Mouse (Mus musculus): Measurements from ENCODE around the gene Cdc123.

Cdc123 gene

DNA sequence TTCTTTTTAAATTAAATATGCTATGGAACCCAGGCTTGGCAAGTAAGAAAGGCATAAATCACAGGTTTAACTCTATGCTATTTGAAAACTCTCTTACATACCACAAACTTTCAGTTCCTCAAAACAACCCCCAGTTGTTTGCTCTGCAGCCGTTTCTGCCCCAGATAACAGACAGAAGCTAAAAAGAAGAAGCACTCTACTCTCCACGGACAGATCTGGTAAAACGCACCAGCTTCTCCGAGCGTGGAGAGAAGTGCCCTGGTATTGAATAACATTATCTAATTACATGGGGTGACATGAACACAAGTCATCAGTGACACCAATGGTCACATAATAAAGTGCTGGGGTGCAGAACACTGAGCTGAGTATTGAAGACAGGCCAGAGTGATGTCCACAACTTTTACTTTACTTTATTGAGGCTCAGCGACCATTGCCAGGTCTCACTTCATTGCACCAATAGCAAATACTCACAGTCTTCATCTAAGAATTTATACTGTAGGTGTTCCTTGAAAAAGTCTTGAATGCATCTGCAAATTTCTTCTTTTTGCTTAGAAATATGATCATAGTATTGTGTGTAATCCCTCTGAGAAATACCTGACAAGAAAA, 40.4 kb downstream of the Cdc123 start:
- no peak for DNase-seq (ENCODE audit: low spot score)

DNA sequence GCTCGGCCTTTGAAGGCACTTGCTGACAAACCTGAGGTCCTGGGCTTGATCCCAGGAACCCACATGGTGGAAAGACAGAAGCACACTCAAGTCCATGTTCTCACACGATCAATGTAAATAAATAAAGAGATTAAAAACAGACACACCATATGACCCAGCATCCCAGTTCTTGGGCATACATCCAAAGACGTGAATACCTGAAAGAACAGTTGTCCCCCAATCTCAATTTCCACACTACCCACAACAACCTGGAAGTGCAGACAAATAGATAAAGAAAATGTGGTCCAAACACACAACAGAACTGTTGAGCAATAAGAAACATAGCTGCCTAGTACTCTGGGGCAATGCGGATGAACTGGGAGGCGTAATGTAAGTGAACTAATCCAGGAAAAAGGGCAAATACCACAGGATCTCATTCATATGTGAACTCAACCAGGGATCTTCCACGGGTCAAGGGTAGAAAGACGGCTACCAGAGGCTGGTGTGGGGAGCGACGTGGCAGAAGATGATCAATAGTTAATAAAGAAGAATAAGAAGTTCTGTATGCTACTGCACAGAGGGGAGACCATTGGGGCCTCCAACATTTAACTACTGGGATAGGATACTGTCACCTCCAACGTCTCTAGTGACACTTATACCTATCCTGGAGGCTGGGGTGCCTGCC, 42.9 kb downstream of the Cdc123 start:
- DNase-seq (ENCODE audit: low spot score) = no peak

DNA sequence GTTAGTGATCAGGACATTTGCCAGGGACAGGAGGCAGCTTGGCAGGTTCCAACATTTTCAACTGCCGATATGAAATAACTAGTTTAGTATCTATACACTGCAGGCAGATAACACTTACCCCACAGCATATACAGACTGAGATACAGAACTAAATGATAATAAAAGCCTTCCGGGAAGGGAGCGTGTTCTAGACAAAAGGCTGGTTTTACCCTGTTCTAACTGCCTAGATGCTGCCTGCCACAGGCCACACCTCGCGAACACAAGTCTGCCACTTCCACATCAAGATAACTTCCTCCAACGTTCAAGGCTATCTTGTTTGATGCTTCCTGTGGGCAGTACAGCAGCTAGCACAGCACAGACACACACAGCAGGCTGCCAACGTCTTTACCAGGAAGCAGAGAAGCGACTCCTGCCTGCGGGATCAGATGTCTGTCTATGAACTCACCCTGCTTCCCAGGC, 43.8 kb downstream of the Cdc123 start:
- no peak for DNase-seq (ENCODE audit: low spot score)

DNA sequence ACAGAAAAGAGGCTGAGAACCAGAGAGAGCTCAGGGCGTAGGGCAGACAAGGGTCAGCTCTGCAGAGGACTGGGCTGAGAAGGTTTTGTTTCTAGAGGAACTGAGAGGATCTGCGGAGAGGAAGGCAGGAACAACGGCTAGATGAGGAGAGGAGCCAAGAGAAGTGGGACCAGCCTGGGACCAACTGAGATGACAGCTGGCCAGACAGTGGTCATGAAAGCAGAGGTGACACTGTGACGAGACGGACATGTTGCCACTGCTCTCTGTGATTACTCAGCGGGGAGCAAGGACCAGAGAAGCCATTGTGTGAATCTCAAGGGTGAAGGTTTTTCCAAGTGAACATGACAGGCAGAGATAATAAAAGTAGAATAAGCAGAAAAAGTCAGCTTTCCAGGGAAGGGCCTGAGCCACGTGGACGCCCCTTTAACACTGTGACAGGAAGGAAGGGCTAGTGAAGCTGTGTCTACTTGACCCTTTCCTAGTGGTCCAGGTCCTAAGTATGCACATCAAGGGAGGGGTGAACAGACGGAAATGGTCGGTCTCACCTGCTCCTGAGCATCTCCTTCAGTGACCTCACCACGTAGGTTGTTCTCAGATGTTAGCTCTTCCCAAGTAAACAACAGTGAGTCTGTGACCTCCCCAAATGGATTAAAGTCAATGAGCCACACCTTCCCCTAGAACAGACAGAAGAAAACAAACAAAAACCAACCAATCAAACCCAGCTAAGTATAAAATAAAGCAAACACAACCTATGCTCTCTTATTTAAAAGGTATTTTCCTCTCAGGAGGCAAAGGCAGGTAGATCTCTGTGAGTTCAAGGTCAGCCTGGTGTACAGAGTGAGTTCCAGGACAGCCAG, 46.9 kb downstream of the Cdc123 start:
- DNase-seq (ENCODE audit: low spot score) = no peak

DNA sequence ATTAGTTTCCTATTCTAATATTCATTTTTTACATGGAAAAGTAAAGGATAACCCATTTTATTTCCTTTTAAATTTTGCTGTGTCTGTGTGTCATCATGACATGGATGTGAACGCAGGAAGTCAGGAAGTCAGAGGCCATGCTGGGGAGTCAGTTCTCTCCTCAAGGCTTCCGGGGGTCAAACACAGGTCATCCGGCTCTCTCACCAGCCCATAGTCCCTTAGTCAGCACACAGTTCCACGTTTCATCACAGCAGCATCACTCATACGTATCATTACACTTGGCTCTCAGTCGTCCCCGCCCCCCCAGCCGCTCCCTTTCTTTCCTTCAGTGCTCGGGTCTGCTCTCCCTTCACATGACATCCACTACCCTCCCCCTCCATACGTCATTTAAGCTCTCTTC, 51.2 kb downstream of the Cdc123 start:
- no peak for DNase-seq (ENCODE audit: low spot score)

DNA sequence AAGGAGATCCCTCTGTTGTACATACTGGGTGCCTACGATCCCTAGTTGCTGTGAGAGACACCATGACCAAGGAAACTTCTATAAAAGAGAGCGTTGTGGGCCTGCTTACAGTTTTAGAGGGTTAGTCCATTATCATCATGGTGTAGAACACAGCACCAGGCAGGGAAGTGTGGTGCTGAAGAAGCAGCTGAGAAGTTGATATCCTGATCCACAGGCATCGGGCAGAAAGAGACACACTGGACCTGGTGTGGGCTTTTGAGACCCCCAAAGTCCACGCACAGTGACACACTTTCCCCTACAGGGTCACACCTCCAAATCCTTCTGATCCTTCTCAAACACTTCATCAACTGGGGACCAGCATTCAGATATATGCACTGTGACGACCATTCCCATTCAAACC, 52.9 kb downstream of the Cdc123 start:
- DNase-seq (ENCODE audit: low spot score) = no peak

DNA sequence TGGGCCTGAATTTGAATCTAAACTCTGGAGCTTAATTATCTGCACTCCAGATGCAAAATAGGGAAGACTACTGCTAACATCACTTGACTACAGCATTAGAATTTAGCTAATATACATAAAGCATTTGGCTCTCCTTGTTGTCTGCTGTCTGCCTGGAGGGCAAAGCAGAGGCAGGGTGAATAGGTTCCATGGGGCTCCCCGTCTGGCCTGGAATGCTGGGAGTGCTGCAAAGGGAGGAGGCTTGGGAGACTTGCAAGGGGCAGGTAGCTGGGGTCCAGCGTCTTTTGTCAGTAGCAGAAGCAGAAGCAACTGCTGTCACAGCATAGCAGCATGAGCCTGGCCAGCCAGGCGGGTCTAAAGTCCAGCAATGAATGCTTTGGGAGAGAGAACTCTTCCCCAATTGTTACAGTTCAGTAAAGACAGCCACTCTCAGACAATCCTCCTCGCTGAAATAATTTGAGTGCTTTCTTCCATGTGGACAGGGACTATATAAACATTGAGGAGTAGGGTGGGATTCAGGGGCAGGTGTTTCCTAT, 55.3 kb downstream of the Cdc123 start:
- no peak for DNase-seq (ENCODE audit: low spot score)

DNA sequence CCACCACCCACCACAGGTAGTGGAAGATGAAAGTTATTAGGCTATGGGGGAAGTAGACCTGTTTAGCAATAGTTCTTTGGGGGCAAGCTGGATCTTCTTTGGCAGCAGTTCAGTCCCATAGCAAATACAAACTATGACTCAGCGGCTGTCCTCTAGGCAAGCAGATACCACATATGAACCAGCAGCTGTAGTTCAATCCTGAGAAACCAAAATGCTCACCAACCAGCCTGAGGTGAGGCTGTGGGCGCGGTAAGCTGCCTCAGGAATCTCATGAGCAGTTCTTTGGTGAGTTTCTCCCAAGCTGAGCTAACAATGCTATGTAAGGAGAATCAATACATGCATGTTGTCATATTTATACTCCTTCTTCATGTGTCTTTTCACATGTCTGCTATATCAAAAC, 57.6 kb downstream of the Cdc123 start:
- no peak for DNase-seq (ENCODE audit: low spot score)

DNA sequence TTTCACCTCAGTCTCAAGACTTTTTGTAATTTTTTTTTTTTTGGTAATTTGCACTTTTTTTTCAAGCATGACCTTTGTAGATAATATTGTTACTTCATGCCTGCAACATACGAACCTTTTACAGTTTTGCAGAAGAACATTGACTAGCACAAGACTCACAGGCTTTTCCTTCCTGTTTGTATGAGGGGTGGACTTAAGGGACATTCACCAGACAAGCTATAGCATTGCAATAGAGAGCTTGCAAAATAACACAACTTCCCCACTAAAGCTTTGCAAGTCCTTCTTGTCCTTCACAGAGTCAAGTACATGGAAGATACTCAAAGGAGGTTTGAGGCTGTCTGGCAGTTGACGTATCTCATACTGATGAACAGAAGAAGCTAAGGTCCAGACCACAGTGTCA, 72.5 kb downstream of the Cdc123 start:
- no peak for DNase-seq (ENCODE audit: low spot score)

DNA sequence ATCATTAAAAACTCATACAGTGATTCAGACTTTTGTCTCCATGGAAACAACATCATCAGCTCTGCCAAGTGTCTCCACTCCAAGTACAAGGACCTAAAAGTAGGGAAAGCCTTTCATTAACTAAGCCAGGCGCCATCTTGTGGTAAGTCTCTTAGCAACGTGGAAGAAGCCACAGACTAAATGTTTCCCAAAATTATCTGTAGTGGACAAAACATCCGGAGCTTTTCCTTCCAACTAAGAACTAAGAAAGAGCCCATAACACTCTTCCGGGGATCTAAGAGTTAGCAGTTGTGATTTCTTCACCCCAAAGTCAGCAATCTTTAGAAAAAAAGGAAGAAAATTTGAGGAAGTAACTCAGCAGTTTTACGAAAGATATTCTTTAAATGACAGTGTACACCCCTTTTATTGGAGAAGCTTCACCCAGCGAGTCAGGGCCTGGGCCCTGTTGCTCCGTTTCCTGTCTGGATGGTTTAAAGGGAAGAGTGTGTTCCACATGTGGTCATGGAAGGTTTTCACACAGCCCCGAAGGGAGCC, 74.2 kb downstream of the Cdc123 start:
- DNase-seq (ENCODE audit: low spot score) = no peak

DNA sequence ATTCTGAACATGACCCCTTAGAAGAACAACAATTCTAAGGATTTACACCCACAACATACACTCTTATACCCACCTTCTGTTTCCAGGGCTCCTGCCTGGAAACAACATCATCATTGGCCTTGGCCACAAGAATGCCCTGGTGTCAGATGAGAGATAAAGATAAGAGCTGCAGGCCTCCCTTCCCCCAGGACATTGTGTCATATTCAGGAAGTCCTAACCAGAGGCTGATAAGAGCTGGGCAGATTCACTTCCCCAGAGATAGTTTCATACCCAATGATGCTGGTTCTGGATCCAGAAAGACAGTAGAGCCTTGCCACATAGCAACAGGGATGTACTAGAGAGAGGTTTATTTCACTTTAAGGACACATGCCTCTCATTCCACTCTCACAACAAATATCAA, 75.3 kb downstream of the Cdc123 start:
- DNase-seq (ENCODE audit: low spot score) = no peak

DNA sequence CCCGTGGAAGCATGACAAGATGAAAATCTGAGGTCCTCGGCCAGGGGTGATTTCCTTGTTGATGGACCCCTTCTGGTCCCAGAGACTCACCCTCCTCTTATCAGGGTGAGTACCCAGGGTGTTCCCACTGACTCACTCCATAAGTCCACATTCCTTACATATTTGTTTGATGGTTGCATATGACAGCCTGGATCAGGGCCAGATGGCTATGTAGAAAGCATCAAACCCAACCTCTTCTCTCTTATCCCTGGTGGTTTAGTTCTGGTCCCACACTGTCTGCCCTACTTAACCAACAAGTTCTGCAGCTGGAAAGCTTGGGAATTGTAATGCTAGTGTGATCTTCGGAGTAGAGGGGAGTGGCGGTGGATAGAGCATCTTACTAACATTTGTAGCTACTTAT, 76.0 kb downstream of the Cdc123 start:
- DNase-seq (ENCODE audit: low spot score) = no peak

DNA sequence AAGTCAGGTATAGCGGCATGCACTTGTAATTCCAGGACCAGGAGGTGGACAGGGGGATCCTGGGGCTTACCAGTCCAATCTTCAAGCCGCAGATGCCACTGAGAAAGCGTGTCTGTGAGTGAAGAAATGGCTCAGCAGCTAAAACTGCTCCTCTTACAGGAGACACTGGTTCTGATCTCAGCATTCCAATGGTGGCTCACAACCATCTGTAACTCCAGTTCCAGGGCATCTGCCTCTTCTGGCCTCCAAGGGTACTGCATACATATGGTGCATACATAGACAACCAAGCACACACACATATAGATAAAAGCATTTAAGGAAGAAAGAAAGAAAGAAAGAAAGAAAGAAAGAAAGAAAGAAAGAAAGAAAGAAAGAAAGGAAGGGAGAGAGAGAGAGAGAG, 82.9 kb downstream of the Cdc123 start:
- DNase-seq (ENCODE audit: low spot score) = no peak

DNA sequence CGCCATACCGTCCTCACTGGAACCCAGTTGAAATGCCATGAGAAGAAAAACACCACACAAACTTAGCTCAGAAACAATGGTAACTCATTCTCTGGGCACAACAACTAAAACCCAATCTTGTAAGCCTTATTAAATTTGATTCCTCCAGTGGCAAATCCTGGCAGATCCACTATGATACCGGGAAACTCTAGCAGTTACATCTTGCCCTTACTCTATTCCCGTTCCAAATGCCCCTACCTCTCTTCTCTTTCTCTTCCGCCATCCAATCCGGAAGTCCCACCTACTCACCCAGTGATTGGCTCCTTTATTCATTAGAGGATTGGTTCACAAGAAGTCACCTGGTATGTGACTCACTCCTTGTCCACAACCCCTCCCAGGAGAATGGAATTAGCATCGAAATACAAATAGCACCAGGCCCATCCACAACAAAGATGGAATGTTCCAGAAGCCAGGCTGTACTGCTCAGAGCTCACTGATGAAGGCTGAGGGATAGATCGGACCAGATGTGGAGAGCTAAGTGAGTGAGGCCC, 84.4 kb downstream of the Cdc123 start:
- DNase-seq (ENCODE audit: low spot score) = no peak

DNA sequence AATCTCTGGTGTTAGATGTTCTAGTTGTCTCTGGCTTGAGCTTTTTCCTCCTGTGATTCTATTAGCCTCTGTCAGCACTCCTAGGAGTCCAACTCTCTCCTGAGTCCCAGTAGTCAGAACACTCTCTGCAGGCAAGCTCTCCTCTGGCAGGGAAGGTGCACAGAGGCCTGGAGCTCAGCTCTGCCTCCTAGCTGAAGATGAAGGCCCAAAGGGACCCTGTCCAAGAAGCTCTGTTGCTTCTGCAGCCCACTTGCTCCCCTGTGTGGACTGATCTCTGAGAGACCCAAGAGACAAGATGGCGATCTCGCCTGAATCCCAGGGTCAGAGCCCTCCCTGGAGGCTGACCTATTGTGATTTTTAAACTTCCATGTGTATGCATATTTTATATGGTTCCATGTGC, 86.4 kb downstream of the Cdc123 start:
- DNase-seq (ENCODE audit: low spot score) = no peak

DNA sequence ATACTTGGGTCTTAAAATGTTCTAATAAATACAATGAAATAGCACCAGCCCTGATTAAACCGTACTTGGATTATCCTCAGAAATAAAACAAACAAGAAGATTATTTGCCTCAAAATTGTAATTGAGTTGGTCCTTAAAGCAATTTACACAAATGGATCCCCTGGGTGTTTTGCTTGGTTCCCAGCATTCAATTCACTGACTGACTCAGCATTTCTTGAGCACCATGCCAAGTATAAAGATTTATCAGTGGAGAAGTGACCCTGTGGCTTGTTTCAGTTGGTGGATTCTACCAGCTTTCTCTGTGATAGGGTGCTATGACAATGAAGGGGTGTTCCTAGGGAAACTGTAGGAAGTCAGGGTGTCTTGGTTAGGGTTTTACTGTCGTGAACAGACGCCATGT, 94.1 kb downstream of the Cdc123 start:
- DNase-seq (ENCODE audit: low spot score) = no peak

DNA sequence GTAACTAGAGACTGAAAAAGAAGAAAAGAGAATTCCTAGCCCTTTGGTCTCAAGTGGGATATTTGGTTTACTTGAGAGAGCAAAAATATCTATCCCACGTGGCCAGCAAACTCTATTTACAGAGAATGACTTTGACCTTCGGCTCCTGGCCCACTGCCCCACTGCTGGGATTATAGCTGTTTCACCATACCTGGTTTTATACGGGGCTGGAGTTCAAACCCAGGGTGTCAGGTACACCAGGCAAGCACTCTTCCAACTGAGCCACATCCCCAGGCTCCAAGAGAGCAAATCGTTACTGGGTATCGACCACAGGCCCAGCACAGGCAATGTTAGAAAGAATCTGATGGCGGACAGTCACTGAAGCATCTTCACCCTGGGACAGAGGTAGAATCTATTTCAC, 95.8 kb downstream of the Cdc123 start:
- DNase-seq (ENCODE audit: low spot score) = peak; percentile 10

DNA sequence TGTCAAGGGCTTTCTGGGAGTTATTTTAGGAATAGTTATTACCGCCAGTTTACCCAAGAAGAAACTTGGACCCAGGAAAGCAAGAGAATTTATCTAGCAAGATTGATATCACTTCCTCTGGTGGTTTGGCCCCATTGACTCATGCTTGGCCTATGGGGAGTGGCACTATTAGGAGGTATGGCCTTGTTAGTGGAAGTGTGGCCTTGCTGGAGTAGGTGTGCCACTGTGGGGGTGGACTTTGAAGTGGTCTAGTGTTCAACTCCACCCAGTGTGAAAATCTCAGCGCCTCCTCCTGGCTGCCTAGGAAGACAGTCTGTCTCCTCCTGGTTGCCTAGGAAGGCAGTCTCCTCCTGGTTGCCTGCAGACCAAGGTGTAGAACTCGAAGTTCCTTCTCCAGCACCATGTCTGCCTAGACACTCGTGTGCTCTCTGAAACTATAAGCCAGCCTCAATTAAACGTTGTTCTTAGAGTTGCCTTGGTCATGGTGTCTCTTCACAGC, 97.4 kb downstream of the Cdc123 start:
- no peak for DNase-seq (ENCODE audit: low spot score)

DNA sequence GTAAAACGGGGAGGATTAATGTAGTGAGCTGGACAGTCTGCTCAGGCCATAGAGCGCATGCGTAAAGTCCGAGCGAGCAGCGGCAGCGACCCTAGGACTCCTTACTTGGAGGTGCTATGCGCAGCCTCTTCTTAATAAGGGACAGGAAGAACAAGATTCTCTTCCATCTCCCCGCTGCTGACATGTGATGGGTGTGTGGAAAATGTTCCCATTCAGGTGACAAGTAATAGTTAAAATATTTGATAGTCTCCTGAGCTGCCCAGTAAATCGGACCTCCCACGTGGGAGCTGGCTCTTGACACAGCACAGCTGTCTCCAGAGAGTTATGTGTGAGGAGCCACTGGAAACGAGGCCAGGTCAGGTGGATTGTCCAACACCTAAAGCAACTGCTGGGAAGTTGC, 98.4 kb downstream of the Cdc123 start:
- no peak for DNase-seq (ENCODE audit: low spot score)

Data from yolk sac, embryonic 10.5 days (tissue).